Mouse (Mus musculus) neural tube, embryonic 15.5 days (tissue): ENCODE measurements around the gene Zfp235. TPM values are rescaled to one million over a fixed set of nuclear protein-coding genes. Genes with fewer than 3 reads are reported as not detected.

Source experiments
- ATAC-seq: fragments of 200-750 bp; cut with Nextera tagmentation; 2 replicates; pipeline ENCODE4 v1.8.0; 2017; ENCODE audit warnings: mild to moderate bottlenecking, moderate TSS enrichment, moderate library complexity; ENCODE audit not compliant: low FRiP score
- H3K27ac ChIP-seq: fragments of 300-500 bp; sonication (generic); replicated peaks from 2 replicates; pipeline ENCODE4 v1.5.1; 2015; ENCODE audit warnings: mild to moderate bottlenecking, inconsistent platforms
- H3K27me3 ChIP-seq: fragments of 300-500 bp; sonication (generic); replicated peaks from 2 replicates; pipeline ENCODE4 v1.6.1; 2015; ENCODE audit warnings: inconsistent platforms
- H3K36me3 ChIP-seq: fragments of 300-500 bp; sonication (generic); 2 replicates; pipeline ENCODE4 v1.6.1; 2015; ENCODE audit warnings: inconsistent platforms
- H3K4me1 ChIP-seq: fragments of 300-500 bp; sonication (generic); 2 replicates; pipeline ENCODE4 v1.6.1; 2015; ENCODE audit warnings: inconsistent platforms
- H3K4me2 ChIP-seq: fragments of 300-500 bp; sonication (generic); 2 replicates; pipeline ENCODE4 v1.6.1; 2015; ENCODE audit warnings: inconsistent platforms, mild to moderate bottlenecking, moderate library complexity
- H3K4me3 ChIP-seq: fragments of 300-500 bp; sonication (generic); replicated peaks from 2 replicates; pipeline ENCODE4 v1.5.1; 2015; ENCODE audit warnings: mild to moderate bottlenecking, inconsistent platforms
- H3K9ac ChIP-seq: fragments of 300-500 bp; sonication (generic); replicated peaks from 2 replicates; pipeline ENCODE4 v1.6.1; 2015; ENCODE audit warnings: mild to moderate bottlenecking, inconsistent platforms
- H3K9me3 ChIP-seq: fragments of 300-500 bp; sonication (generic); replicated peaks from 2 replicates; pipeline ENCODE4 v1.6.1; 2016; ENCODE audit warnings: inconsistent platforms
- WGBS: fragments of 180-500 bp; shearing (Covaris S2); methylation state at CpG from one replicate; pipeline ENCODE4 v1.1.7; 2015; ENCODE audit warnings: mixed read lengths; 5-methylcytosine and 5-hydroxymethylcytosine counted together
- polyA plus RNA-seq: library from polyadenylated mRNA; unstranded; fragments of >200 nt; fragmentation: Nextera tagmentation; extraction: Ambion mirVana; gene quantifications from 2 replicates; pipeline ENCODE4 v1.2.1, GENCODE M21; 2015

Gene Zfp235
- polyA plus RNA-seq, 1 experiment from 2014 or later = 24.4 TPM

GRCm38 (mm10) chr7:24142566-24142965, 8.6 kb downstream of the Zfp235 start:
- H3K4me2 ChIP-seq = no peak overlapping the region
- ATAC-seq = no peak
- WGBS = 93% methylated on average over 6 of the region's 6 CpGs
- no peak overlapping the region for H3K4me3 ChIP-seq
- H3K4me1 ChIP-seq = no peaks in the 10 kb centered on the region
- no peak overlapping the region for H3K27ac ChIP-seq
- no peaks in the 10 kb centered on the region for H3K9me3 ChIP-seq
- H3K36me3 ChIP-seq = peaks cover 58% of the 10 kb centered on the region
- H3K27me3 ChIP-seq = 0 out of 2 replicates have a peak, but pooled peaks cover 4% of the 10 kb centered on the region
- H3K9ac ChIP-seq = no peak overlapping the region

- no peak overlapping the region for H3K4me2 ChIP-seq
- no peaks in the 10 kb centered on the region; the same call in 1 of the 2 replicates for H3K27me3 ChIP-seq
- no peak for ATAC-seq
- H3K27ac ChIP-seq = no peak overlapping the region
- no peak overlapping the region for H3K4me3 ChIP-seq
- no peak overlapping the region for H3K9ac ChIP-seq
- no peaks in the 10 kb centered on the region for H3K36me3 ChIP-seq
- WGBS = 13% methylated on average over 1 of the region's 1 CpGs
- H3K9me3 ChIP-seq = no peaks in the 10 kb centered on the region
- H3K4me1 ChIP-seq = no peaks in the 10 kb centered on the region
These were observed 19.3 kb downstream of the Zfp235 start for GRCm38 (mm10) chr7:24153272-24153671.

- Histone ChIP-seq H3K9me3 (no peaks in the 10 kb centered on the region), H3K4me3 (no peak overlapping the region), H3K27me3 (no peaks in the 10 kb centered on the region), H3K27ac (no peak overlapping the region), H3K4me1 (peaks cover 10% of the 10 kb centered on the region; the same call in 1 of the 2 replicates), H3K4me2 (no peak overlapping the region), H3K9ac (no peak overlapping the region), H3K36me3 (no peaks in the 10 kb centered on the region)
- 69% methylated on average over 4 of the region's 4 CpGs for WGBS
- ATAC-seq = no peak
These were observed 38.2 kb downstream of the Zfp235 start for GRCm38 (mm10) chr7:24172191-24172590.

DNA sequence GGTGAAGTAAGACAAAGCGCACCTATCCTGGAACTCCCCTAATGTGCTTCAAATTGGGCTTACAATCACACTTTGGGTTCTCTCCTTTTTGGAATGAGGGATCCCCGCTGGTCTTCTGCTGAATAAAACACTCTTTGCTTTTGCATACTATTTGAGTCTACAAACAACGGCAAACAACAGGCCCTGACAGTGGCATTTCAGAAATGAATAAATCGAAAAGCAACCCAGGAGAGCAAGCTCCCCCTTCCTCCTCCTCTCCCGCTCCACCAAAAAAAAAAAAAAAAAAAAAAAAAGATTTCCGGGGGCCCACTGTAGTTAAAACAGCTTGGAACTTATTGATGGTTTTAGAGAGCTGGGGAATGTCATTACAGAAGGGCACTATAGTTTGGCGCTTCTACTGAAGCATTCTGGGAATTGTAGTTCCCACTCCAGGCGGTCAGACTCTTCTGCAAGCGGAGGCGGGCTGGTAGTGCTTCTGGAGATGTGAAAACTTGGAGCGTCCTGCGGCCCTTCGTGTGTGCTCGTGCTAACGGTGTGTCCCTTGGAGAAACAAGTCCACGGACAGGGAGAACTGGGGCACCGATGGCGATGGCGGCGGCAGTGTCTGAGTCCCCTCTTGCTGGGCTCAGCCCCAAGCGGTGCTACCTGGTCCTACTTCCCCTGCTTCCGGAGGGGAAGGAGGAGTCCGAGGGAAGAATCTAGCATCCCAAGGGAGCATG, 40.8 kb downstream of the Zfp235 start, which contains the start of gene Zfp114:
Zfp114 (plus strand) TSS at position 443 of the 719 bp plus-strand sequence.
- peak; percentile 90 for ATAC-seq
- no peaks in the 10 kb centered on the region for H3K9me3 ChIP-seq
- peak within 1 kb of the TSS; percentile 79 for H3K27ac ChIP-seq
- WGBS = 12% methylated on average over 23 of the region's 23 CpGs
- peaks cover 10% of the 10 kb centered on the region; the same call in 1 of the 2 replicates for H3K4me1 ChIP-seq
- H3K4me3 ChIP-seq = peak within 1 kb of the TSS; percentile 59
- H3K36me3 ChIP-seq = no peaks in the 10 kb centered on the region
- no peaks in the 10 kb centered on the region for H3K27me3 ChIP-seq
- peak within 1 kb of the TSS; percentile 60 for H3K4me2 ChIP-seq
- peak within 1 kb of the TSS; percentile 48 for H3K9ac ChIP-seq

- Histone ChIP-seq H3K4me2 (peak overlapping the region; percentile 60), H3K27ac (peak overlapping the region; percentile 79)
- ATAC-seq = peak; percentile 46; the same call in 1 of the 2 replicates
These were observed 41.4 kb downstream of the Zfp235 start for GRCm38 (mm10) chr7:24175337-24175711.

DNA sequence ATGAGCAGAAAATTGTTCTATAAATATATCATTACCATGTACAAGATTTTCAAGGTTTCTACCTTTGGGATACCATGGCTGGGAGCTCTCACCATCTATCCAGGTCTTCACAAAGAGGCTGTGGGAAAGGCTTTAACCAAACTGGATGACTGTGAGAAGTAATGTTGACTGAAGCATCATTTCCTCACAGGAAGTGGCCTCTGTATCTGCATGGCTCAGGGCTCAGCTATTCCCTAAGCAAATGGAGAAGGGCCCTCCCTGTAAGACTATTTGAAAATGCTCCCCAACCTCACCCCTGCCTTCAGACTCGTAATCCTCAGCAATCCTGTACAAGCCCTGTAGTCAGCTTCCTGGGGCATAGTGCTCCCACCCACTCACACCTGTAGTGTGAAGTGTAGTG, 53.6 kb downstream of the Zfp235 start:
- Histone ChIP-seq H3K9me3 (no peaks in the 10 kb centered on the region), H3K4me1 (no peaks in the 10 kb centered on the region), H3K27me3 (no peaks in the 10 kb centered on the region), H3K27ac (no peak overlapping the region), H3K36me3 (no peaks in the 10 kb centered on the region; the same call in 1 of the 2 replicates), H3K9ac (no peak overlapping the region), H3K4me2 (no peak overlapping the region), H3K4me3 (no peak overlapping the region)
- ATAC-seq = no peak
- 70% methylated on average over 1 of the region's 1 CpGs for WGBS

More at GRCm38 (mm10) chr7:24175337-24175711, 41.4 kb downstream of the Zfp235 start:
- no peaks in the 10 kb centered on the region for H3K9me3 ChIP-seq
- H3K36me3 ChIP-seq = no peaks in the 10 kb centered on the region
- peak overlapping the region; percentile 48; the same call in 1 of the 2 replicates for H3K9ac ChIP-seq
- WGBS = 58% methylated on average over 6 of the region's 6 CpGs
- no peaks in the 10 kb centered on the region for H3K27me3 ChIP-seq
- peak overlapping the region; percentile 59 for H3K4me3 ChIP-seq
- H3K4me1 ChIP-seq = peaks cover 10% of the 10 kb centered on the region; the same call in 1 of the 2 replicates

DNA sequence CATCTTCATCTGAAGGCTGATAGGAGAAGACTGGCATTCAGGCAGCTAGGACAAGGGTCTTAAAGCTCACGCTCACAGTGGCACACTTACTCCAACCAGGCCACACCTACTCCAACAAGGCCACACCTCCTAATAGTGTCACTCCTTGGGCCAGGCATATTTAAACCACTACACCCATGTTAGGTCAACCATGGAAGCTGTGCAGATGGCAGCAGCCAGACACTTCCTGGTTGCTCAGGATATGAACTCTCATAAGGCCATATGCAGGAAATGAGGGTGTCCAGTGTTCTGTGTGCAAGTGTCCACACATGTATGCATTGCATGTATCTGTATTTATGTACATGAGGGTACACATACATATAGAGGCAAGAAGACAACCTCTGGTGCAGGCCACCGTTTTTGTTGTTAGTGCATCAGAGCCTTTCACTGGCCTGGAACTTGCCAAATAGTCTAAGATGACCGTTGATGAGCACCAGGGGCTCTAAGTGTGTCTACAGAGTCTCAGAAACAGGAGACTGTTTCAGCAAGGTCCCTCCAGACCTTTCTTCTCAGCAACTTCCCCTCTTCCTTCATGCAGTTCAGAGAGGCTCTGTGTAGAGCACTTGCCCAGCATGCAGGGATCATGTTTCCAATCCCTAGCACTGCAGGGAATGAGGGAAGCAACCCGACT, 55.1 kb downstream of the Zfp235 start:
- H3K4me2 ChIP-seq = no peak overlapping the region
- no peak for ATAC-seq
- H3K36me3 ChIP-seq = peaks cover 6% of the 10 kb centered on the region; the same call in 1 of the 2 replicates
- 77% methylated on average over 4 of the region's 4 CpGs for WGBS
- no peak overlapping the region for H3K27ac ChIP-seq
- no peaks in the 10 kb centered on the region for H3K4me1 ChIP-seq
- no peaks in the 10 kb centered on the region for H3K27me3 ChIP-seq
- H3K9me3 ChIP-seq = no peaks in the 10 kb centered on the region
- H3K9ac ChIP-seq = no peak overlapping the region
- no peak overlapping the region for H3K4me3 ChIP-seq

DNA sequence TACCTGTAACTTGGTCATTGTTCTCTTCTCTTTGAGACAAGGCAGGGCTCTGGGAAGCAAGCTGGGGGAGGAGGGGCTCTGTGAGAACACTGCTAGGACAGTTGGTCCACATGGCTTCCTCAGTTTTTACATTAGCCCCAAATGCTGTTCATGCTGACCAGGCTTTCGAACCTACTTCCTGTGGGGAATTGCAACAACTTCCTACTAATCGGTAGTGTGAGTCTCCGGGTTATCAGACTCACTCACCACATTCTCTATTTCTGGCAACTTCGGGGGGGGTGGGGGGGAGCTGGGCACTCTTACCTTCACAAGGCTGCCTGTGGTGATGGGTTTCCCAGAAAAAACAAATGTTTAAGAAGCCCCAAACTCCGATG, 55.6 kb downstream of the Zfp235 start:
- H3K4me1 ChIP-seq = no peaks in the 10 kb centered on the region
- H3K9ac ChIP-seq = no peak overlapping the region
- 81% methylated on average over 5 of the region's 5 CpGs for WGBS
- H3K4me2 ChIP-seq = no peak overlapping the region
- no peak overlapping the region for H3K4me3 ChIP-seq
- H3K27ac ChIP-seq = no peak overlapping the region
- H3K9me3 ChIP-seq = no peaks in the 10 kb centered on the region
- H3K27me3 ChIP-seq = no peaks in the 10 kb centered on the region
- no peak for ATAC-seq
- H3K36me3 ChIP-seq = peaks cover 10% of the 10 kb centered on the region; the same call in 1 of the 2 replicates

DNA sequence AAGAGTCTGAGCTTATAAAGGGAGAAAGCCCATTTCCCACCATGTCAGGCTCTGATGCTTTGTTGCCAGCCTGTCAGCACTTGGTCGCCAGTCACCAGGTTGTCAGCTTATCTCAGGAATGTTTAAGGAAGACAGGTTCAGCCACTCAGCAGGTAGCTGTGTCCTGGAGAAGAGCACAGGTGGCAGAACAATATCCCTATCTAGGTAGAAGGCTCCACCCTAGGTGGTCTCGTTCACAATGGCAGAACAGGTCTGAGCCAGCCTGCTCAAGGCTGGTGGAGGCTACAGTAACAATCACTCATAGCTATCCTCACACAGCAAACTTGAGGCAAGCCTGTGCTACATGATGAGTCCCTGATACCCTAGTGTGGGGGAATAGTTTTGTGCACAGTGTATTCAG, 57.4 kb downstream of the Zfp235 start:
- Histone ChIP-seq H3K27ac (no peak overlapping the region), H3K4me2 (no peak overlapping the region), H3K4me3 (no peak overlapping the region), H3K9me3 (no peaks in the 10 kb centered on the region), H3K36me3 (peaks cover 17% of the 10 kb centered on the region; the same call in 1 of the 2 replicates), H3K27me3 (no peaks in the 10 kb centered on the region), H3K4me1 (no peaks in the 10 kb centered on the region), H3K9ac (no peak overlapping the region)
- no peak for ATAC-seq
- 89% methylated on average over 2 of the region's 2 CpGs for WGBS

Other genes starting within 250 kb of the Zfp235 start
- not detected in 2 replicates for gene Vmn1r178, start 242.2 kb upstream of the Zfp235 start, polyA plus RNA-seq
- not detected in 2 replicates for gene Vmn1r179, start 207.2 kb upstream of the Zfp235 start, polyA plus RNA-seq
- not detected in 2 replicates for gene Vmn1r180, start 183.5 kb upstream of the Zfp235 start, polyA plus RNA-seq
- gene Vmn1r181, start 159.6 kb upstream of the Zfp235 start, polyA plus RNA-seq = not detected in 2 replicates
- not detected in 2 replicates for gene V1rd19, start 132.5 kb upstream of the Zfp235 start, polyA plus RNA-seq
- gene Vmn1r183, start 80.9 kb upstream of the Zfp235 start, polyA plus RNA-seq = not detected in 2 replicates
- gene Zfp180, start 52.2 kb upstream of the Zfp235 start, polyA plus RNA-seq = 31.6 and 33.4 TPM in 2 replicates
- 10.4 and 12.2 TPM in 2 replicates for gene Zfp112, start 21.9 kb upstream of the Zfp235 start, polyA plus RNA-seq
- 5.3 and 6.2 TPM in 2 replicates for gene Zfp114, start 40.9 kb downstream of the Zfp235 start, polyA plus RNA-seq
- 5.1 and 5.9 TPM in 2 replicates for gene Zfp111, start 77.3 kb downstream of the Zfp235 start, polyA plus RNA-seq
- gene Zfp109, start 103.4 kb downstream of the Zfp235 start, polyA plus RNA-seq = 4.4 and 4.5 TPM in 2 replicates
- 6.0 and 6.9 TPM in 2 replicates for gene Zfp108, start 120.6 kb downstream of the Zfp235 start, polyA plus RNA-seq
- gene Zfp93, start 136.3 kb downstream of the Zfp235 start, polyA plus RNA-seq = 6.3 and 8.8 TPM in 2 replicates
- gene Zfp61, start 167.1 kb downstream of the Zfp235 start, polyA plus RNA-seq = 42.0 and 44.7 TPM in 2 replicates
- gene Zfp94, start 182.5 kb downstream of the Zfp235 start, polyA plus RNA-seq = 20.0 and 20.2 TPM in 2 replicates
- gene Tescl, start 199.8 kb downstream of the Zfp235 start, polyA plus RNA-seq = 0.24 and 0.29 TPM in 2 replicates
- gene Lypd5, start 215.0 kb downstream of the Zfp235 start, polyA plus RNA-seq = 0.06 TPM in 1 of 2 replicates, not detected in the other
- gene Kcnn4, start 236.1 kb downstream of the Zfp235 start, polyA plus RNA-seq = 3.0 and 11.2 TPM in 2 replicates